Mouse (Mus musculus): ENCODE measurements at regions not wholly inside any gene's neighbourhood (a gene's known extent, or its start where the extent isn't known, plus 50 kb on each side); places are given as distances from the start of the nearest gene placed in this dataset.
A peak's percentile ranks its signal among the peaks of the same experiment; 100 is the strongest.

- Histone ChIP-seq H3K4me3 (ENCODE audit: insufficient read depth, low read length) (no peak overlapping the region), H3K27ac (ENCODE audit: insufficient read depth, low read length) (no peak overlapping the region), H3K4me1 (ENCODE audit: control insufficient read depth, insufficient read depth, low read length) (no peaks in the 10 kb centered on the region)
- TF ChIP-seq CTCF (IDR thresholded peaks at IDR 0.05; ENCODE audit: borderline replicate concordance, insufficient read depth, low read length) (no peak), POLR2A (IDR thresholded peaks at IDR 0.05; ENCODE audit: low read depth, low read length) (no peak)
Measured at GRCm38 (mm10) chr16:65458234-65458633, 62.1 kb upstream of the Pou1f1 start.

GRCm38 (mm10) chr16:65469681-65470080, 50.6 kb upstream of the Pou1f1 start:
- H3K27ac ChIP-seq (ENCODE audit: insufficient read depth, low read length), result peak overlapping the region; percentile 58; the same call in 1 of the 2 replicates
- peaks cover 2% of the 10 kb centered on the region; the same call in 1 of the 2 replicates for H3K4me1 ChIP-seq (ENCODE audit: control insufficient read depth, insufficient read depth, low read length)
- TF ChIP-seq POLR2A (IDR thresholded peaks at IDR 0.05; ENCODE audit: low read depth, low read length), result no peak
- TF ChIP-seq CTCF (IDR thresholded peaks at IDR 0.05; ENCODE audit: borderline replicate concordance, insufficient read depth, low read length), result no peak

More at GRCm38 (mm10) chr16:65469681-65470080, 50.6 kb upstream of the Pou1f1 start:
- H3K4me3 ChIP-seq (ENCODE audit: insufficient read depth, low read length), result no peak overlapping the region

Data from embryonic fibroblast, embryonic 13.5 days (primary cell).